Mouse (Mus musculus): ENCODE results near the gene Suco.

Suco gene

GRCm38 (mm10) chr1:161791854-161792686, 84.4 kb downstream of the Suco start:
- no peak for DNase-seq (ENCODE audit: extremely low spot score)

DNA sequence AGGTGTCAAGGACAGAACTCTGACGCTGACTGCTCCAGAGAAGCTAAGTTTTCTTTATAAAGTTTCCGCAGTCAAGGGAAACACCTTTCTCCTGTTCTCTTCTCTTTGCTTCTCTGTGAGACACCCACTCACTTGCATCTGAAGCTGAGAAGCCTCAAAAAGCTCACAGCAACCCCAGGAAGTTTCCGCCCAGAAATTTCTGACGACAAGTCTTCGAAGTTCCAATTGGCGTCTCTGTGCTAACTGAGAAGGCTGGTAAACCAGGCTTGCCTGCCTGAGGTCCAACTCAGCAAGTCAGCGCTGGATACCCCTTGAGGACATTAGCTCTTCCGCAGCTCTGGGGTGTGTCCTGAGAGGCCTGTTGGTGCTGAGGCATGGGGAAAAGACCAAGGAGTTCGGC, 88.1 kb downstream of the Suco start, which contains the start of gene Fasl:
TSS of gene Fasl (minus strand) at position 157 of the 400 bp plus-strand sequence.
- DNase-seq (ENCODE audit: extremely low spot score) = no peak

DNA sequence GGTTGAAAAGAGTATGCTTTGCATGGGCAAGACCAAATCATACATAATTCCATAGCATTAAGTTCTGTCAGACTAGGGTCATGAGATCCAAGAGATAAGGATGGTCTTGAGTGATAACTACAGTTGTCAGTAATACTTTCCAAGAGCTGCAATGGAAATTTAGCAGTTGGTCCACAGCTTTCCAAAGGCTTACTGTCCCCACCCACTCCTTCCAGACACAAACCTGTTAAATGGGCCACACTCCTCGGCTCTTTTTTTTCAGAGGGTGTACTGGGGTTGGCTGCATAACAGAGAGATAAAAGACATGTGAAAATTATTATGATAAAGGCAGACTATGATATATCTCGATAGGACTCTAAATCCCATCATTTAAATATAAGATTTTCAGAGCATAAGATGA, 93.8 kb downstream of the Suco start:
- no peak for DNase-seq (ENCODE audit: extremely low spot score)

DNA sequence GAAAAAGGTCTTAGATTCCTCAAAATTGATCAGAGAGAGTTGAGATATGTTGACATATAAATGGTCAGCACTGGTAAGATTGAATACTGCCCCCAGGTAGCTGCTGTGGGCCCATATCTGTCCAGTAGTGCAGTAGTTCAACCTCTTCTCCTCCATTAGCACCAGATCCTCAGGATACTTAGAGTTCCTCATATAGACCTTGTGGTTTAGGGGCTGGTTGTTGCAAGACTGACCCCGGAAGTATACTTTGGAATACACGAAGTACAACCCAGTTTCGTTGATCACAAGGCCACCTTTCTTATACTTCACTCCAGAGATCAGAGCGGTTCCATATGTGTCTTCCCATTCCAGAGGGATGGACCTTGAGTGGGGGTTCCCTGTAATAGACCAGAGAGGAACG, 94.9 kb downstream of the Suco start:
- DNase-seq (ENCODE audit: extremely low spot score) = no peak

- DNase-seq (ENCODE audit: extremely low spot score) = no peak
Measured at GRCm38 (mm10) chr1:161779057-161779456, 97.4 kb downstream of the Suco start.

GRCm38 (mm10) chr1:161775151-161775550, 101.3 kb downstream of the Suco start:
- DNase-seq (ENCODE audit: extremely low spot score) = no peak

- DNase-seq (ENCODE audit: extremely low spot score) = no peak
Measured at GRCm38 (mm10) chr1:161771293-161771692, 105.2 kb downstream of the Suco start.

- no peak for DNase-seq (ENCODE audit: extremely low spot score)
Measured at GRCm38 (mm10) chr1:161769329-161769728, 107.2 kb downstream of the Suco start.

- no peak for DNase-seq (ENCODE audit: extremely low spot score)
Measured at GRCm38 (mm10) chr1:161767101-161767524, 109.4 kb downstream of the Suco start.

GRCm38 (mm10) chr1:161766656-161767055, 109.8 kb downstream of the Suco start:
- no peak for DNase-seq (ENCODE audit: extremely low spot score)
